Comparison of ENCODE assay signal across 8 mouse cellular contexts in the genomic region with DNA sequence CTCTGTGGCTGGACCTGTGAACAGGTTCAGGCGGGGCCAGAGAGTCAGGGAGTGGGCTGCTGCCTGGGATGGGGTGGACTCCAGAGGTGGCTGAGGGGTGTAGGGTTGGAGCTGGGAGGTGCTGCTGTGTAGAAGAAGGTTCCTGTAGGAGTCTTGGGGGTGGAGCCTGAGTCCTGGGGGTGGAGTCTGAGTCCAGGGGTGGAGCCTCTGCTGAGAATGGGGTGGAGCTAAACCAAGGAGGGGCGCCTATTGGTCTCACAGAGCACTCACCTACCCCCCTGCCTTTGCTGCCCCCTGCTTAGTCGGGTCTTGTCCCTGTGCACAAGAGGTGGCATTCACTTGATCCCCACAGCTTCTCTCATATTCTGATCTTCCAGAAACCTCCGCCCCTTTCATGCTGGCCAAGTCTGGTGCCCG. TPM values are rescaled to one million over a fixed set of nuclear protein-coding genes. Genes with fewer than 3 reads are reported as not detected.
DNase-seq lines count a peak whose midpoint lies in the region; ATAC-seq lines count a peak whose summit lies in the region.

No protein-coding gene starts in this region.

- no peaks in the 10 kb centered on the region for H3K36me3 ChIP-seq in heart, embryonic 15.5 days

- no peak overlapping the region for H3K9ac ChIP-seq in heart, embryonic 15.5 days

- H3K27me3 ChIP-seq in heart, embryonic 15.5 days = 0 out of 2 replicates have a peak, but pooled peaks cover 8% of the 10 kb centered on the region

- no peak overlapping the region for H3K27ac ChIP-seq in heart, embryonic 15.5 days

- ATAC-seq in heart, embryonic 15.5 days (replicated peaks; ENCODE audit: insufficient number of reproducible peaks, insufficient read depth, low FRiP score, low read depth) = no peak
- peak; percentile 89 for ATAC-seq in megakaryocyte-erythroid progenitor cell, adult 5-6 weeks (replicated peaks; ENCODE audit: low FRiP score, low TSS enrichment, poor library complexity, severe bottlenecking)

- 60% methylated on average over 5 of the region's 5 CpGs for WGBS in heart, embryonic 15.5 days

- peak; percentile 39 for DNase-seq in urinary bladder, postnatal 14 days (ENCODE audit: low spot score)
- no peak for DNase-seq in urinary bladder, postnatal 10 days (ENCODE audit: low spot score)
- DNase-seq in cerebellum, adult 9-10 months = peak; percentile 84
- DNase-seq in kidney, postnatal 25 days = peak; percentile 56 to 74
- DNase-seq in thymus, postnatal 14 days = peak; percentile 56
- no peak for DNase-seq in left cerebral cortex, adult 18-20 months (ENCODE audit: low spot score in 2 of 2)

- no peaks in the 10 kb centered on the region for H3K9me3 ChIP-seq in heart, embryonic 15.5 days (replicated peaks)

- peaks cover 24% of the 10 kb centered on the region for H3K4me1 ChIP-seq in heart, embryonic 15.5 days (replicated peaks)

- no peak overlapping the region for H3K4me3 ChIP-seq in heart, embryonic 15.5 days

- H3K4me2 ChIP-seq in heart, embryonic 15.5 days = 0 out of 2 replicates have a peak overlapping the region, but pooled peaks have one; percentile 10

RNA-seq across cellular contexts. Expression of gene Ttc7, which starts 31.9 kb away (rescaled TPM):
- polyA plus RNA-seq in heart, embryonic 15.5 days (2015; fragmentation: Nextera tagmentation; extraction: Ambion mirVana) = 2.8 and 7.1 TPM in 2 replicates
- 56.9 and 94.9 TPM in 2 replicates for total RNA-seq in megakaryocyte-erythroid progenitor cell, adult 5-6 weeks (2014; fragmentation: Nextera tagmentation)
- 34.2 and 49.5 TPM in 2 replicates for total RNA-seq in megakaryocyte-erythroid progenitor cell, adult 5-6 weeks (2017)
- 10 to 100 TPM; 10.0 to 11.9 TPM for total RNA-seq in left cerebral cortex, adult 18-20 months (2021)

RNA-seq across cellular contexts. Expression of gene Mcfd2, which starts 48.8 kb away (rescaled TPM):
- 77.6 and 88.6 TPM in 2 replicates for polyA plus RNA-seq in heart, embryonic 15.5 days (2015; fragmentation: Nextera tagmentation; extraction: Ambion mirVana)
- total RNA-seq in megakaryocyte-erythroid progenitor cell, adult 5-6 weeks (2014; fragmentation: Nextera tagmentation) = 17.7 and 24.5 TPM in 2 replicates
- total RNA-seq in megakaryocyte-erythroid progenitor cell, adult 5-6 weeks (2017) = 39.8 and 44.6 TPM in 2 replicates
- total RNA-seq in left cerebral cortex, adult 18-20 months (2021) = 10 to 100 TPM; 67.2 to 72.0 TPM

Comparison
In these comparisons a context has a peak if more than half of its experiments do, and no peak if none do; other contexts are left out.
1. DNase-seq: peak in urinary bladder, postnatal 14 days (single experiment), cerebellum, adult 9-10 months (single experiment), kidney, postnatal 25 days (2 of 2) and thymus, postnatal 14 days (single experiment); none in urinary bladder, postnatal 10 days (single experiment) and left cerebral cortex, adult 18-20 months (0 of 2).